Mouse (Mus musculus) midbrain, embryonic 11.5 days (tissue): ENCODE data around the gene Vtn. TPM values are rescaled to one million over a fixed set of nuclear protein-coding genes. Genes with fewer than 3 reads are reported as not detected.

Experiments used
- ATAC-seq: fragments of 200-750 bp; cut with Nextera tagmentation; 2 replicates; pipeline ENCODE4 v1.8.0; 2017; ENCODE audit warnings: moderate TSS enrichment, moderate library complexity; ENCODE audit not compliant: low FRiP score
- DNase-seq: peaks from one replicate; pipeline ENCODE4 v3.0.0; 2015; ENCODE audit warnings: low spot score; ENCODE audit errors: missing footprints
- H3K27ac ChIP-seq: fragments of 300-500 bp; sonication (generic); 2 replicates; pipeline ENCODE4 v1.5.1; 2014; ENCODE audit warnings: low read depth, low read length
- H3K27me3 ChIP-seq: fragments of 300-500 bp; sonication (generic); 2 replicates; pipeline ENCODE4 v1.6.1; 2014; ENCODE audit warnings: mild to moderate bottlenecking, low read length, moderate library complexity, mixed read lengths; ENCODE audit not compliant: control insufficient read depth, insufficient read depth
- H3K36me3 ChIP-seq: fragments of 300-500 bp; sonication (generic); 2 replicates; pipeline ENCODE4 v1.6.1; 2014; ENCODE audit warnings: mild to moderate bottlenecking, low read length, moderate library complexity, mixed read lengths; ENCODE audit not compliant: control insufficient read depth, insufficient read depth
- H3K4me1 ChIP-seq: fragments of 300-500 bp; sonication (generic); 2 replicates; pipeline ENCODE4 v1.6.1; 2014; ENCODE audit warnings: low read length; ENCODE audit not compliant: control insufficient read depth, insufficient read depth
- H3K4me2 ChIP-seq: fragments of 300-500 bp; sonication (generic); 2 replicates; pipeline ENCODE4 v1.6.1; 2014; ENCODE audit warnings: mild to moderate bottlenecking, moderate library complexity
- H3K4me3 ChIP-seq: fragments of 300-500 bp; sonication (generic); 2 replicates; pipeline ENCODE4 v1.5.1; 2014; ENCODE audit warnings: low read depth, low read length
- H3K9ac ChIP-seq: fragments of 300-500 bp; sonication (generic); 2 replicates; pipeline ENCODE4 v1.6.1; 2014; ENCODE audit warnings: low read length
- H3K9me3 ChIP-seq: fragments of 300-500 bp; sonication (generic); 2 replicates; pipeline ENCODE4 v1.6.1; 2016; ENCODE audit warnings: low read length; ENCODE audit not compliant: control insufficient read depth
- WGBS: fragments of 180-500 bp; shearing (Covaris S2); extraction: QIAGEN DNeasy Blood & Tissue Kit; methylation state at CpG from one replicate; pipeline ENCODE4 v1.1.7; 2014; 5-methylcytosine and 5-hydroxymethylcytosine counted together
- polyA plus RNA-seq: library from polyadenylated mRNA; unstranded; fragments of >200 nt; fragmentation: Nextera tagmentation; extraction: Ambion mirVana; gene quantifications from 2 replicates; pipeline ENCODE4 v1.2.1, GENCODE M21; 2014

Gene Vtn
- polyA plus RNA-seq, 1 experiment from 2014 or later: 145 TPM

DNA sequence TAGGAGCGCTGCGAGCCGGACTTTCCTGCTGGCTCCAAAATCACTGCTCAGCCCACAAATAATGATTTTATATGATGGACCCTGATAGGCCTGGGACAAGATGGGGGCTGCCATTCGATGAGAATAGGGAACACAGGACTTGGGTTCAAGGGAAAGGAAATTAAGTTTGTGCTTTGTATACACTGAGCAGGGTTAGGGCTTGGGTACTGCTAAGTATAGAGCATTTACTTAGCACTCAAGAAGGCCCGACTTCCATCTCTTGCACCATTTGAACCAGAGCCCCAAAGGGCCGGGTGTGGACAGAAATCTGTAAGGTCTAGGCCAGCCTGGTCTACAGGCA lies 52.1 kb downstream of the Vtn start:
- peaks cover 12% of the 10 kb centered on the region for H3K4me1 ChIP-seq
- H3K36me3 ChIP-seq: no peaks in the 10 kb centered on the region
- ATAC-seq (peak; percentile 47), DNase-seq (no peak)
- H3K9me3 ChIP-seq: no peaks in the 10 kb centered on the region
- H3K27me3 ChIP-seq: no peaks in the 10 kb centered on the region
- peak overlapping the region; percentile 62 for H3K4me2 ChIP-seq
- H3K4me3 ChIP-seq: peak overlapping the region; percentile 69
- H3K9ac ChIP-seq: peak overlapping the region; percentile 60
- H3K27ac ChIP-seq: 0 out of 2 replicates have a peak overlapping the region, but pooled peaks have one; percentile 17
- WGBS: 35% methylated on average over 6 of the region's 6 CpGs

Other genes with a start within 250 kb of the Vtn start
- 61.2 and 70.4 TPM in 2 replicates for gene 2610507B11Rik, start 237.3 kb upstream of the Vtn start, polyA plus RNA-seq
- gene BC030499, start 208.2 kb upstream of the Vtn start, polyA plus RNA-seq: 0.27 and 0.37 TPM in 2 replicates
- 51.5 and 57.1 TPM in 2 replicates for gene Spag5, start 197.6 kb upstream of the Vtn start, polyA plus RNA-seq
- 1.0 and 1.3 TPM in 2 replicates for gene Aldoc, start 176.1 kb upstream of the Vtn start, polyA plus RNA-seq
- gene Pigs, start 170.7 kb upstream of the Vtn start, polyA plus RNA-seq: 50.9 and 56.3 TPM in 2 replicates
- 63.4 and 71.7 TPM in 2 replicates for gene Unc119, start 155.6 kb upstream of the Vtn start, polyA plus RNA-seq
- gene Foxn1, start 112.5 kb upstream of the Vtn start, polyA plus RNA-seq: not detected in 2 replicates
- not detected in 2 replicates for gene Slc13a2, start 76.9 kb upstream of the Vtn start, polyA plus RNA-seq
- 20.5 TPM in 2 replicates for gene Slc46a1, start 33.4 kb upstream of the Vtn start, polyA plus RNA-seq
- 18.1 and 20.1 TPM in 2 replicates for gene Sarm1, start 1.3 kb upstream of the Vtn start, polyA plus RNA-seq
- not detected in 2 replicates for gene Sebox, start 4.4 kb downstream of the Vtn start, polyA plus RNA-seq
- 82.4 and 91.3 TPM in 2 replicates for gene Tmem199, start 13.1 kb downstream of the Vtn start, polyA plus RNA-seq
- 135 and 139 TPM in 2 replicates for gene Poldip2, start 13.1 kb downstream of the Vtn start, polyA plus RNA-seq
- gene Tnfaip1, start 37.2 kb downstream of the Vtn start, polyA plus RNA-seq: 76.7 and 83.1 TPM in 2 replicates
- gene Ift20, start 37.3 kb downstream of the Vtn start, polyA plus RNA-seq: 109 and 110 TPM in 2 replicates
- gene Tmem97, start 51.7 kb downstream of the Vtn start, polyA plus RNA-seq: 71.6 and 75.5 TPM in 2 replicates
- gene Nlk, start 198.3 kb downstream of the Vtn start, polyA plus RNA-seq: 25.8 and 36.9 TPM in 2 replicates